Mouse (Mus musculus): ENCODE data around the gene Pgm3. TPM values are rescaled to one million over a fixed set of nuclear protein-coding genes. Genes with fewer than 3 reads are reported as not detected.

Gene Pgm3
- total RNA-seq, 2 experiments from 2014 or later, result 18.1 to 18.8 TPM

GRCm38 (mm10) chr9:86570261-86570890 lies 1.3 kb downstream of the Pgm3 start:
- no peak for DNase-seq (ENCODE audit: low spot score in 2 of 2)

GRCm38 (mm10) chr9:86569314-86569910 lies 2.2 kb downstream of the Pgm3 start:
- no peak for DNase-seq (ENCODE audit: low spot score in 2 of 2)

- no peak for DNase-seq (ENCODE audit: low spot score in 2 of 2)
These were observed 11.1 kb downstream of the Pgm3 start for GRCm38 (mm10) chr9:86560543-86560942.

DNA sequence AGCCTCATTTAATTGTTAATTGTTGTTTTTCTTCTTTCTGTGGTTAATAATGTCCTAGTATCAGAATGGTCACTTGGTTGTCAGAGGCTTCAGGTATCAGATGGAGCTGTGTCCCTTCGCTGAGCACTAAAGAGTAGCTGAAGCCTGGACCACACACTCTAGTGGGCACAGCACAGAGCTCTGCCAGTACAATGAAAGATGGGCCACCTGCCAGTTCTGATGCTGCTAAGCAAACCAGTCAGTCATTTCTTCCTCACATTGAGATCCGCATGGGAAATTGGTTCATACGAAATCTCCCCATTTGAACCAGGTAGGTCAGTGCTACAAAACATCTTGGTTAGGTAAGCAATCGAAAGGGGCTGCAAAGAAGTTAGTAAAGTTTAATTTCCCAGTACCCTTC lies 17.0 kb downstream of the Pgm3 start:
- no peak for DNase-seq (ENCODE audit: low spot score in 2 of 2)

DNA sequence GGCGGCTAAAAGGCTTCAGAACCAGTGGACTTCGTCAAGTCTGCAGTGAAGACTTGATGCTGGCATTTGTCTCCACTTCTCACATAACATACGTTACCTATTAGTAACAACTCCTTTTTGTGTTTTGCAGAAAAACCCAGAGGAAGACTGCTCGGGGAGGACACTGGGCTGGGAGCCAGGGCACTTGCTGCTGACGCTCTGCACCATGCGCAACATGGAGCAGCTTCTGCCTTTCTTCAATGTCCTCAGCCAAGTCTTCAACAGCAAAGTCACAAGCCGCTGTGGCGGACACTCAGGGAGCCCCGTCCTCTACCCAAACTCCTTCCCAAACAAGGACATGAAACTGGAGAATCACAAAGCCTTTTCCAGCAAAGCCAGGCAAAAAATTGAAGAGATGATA lies 17.8 kb downstream of the Pgm3 start:
- no peak for DNase-seq (ENCODE audit: low spot score in 2 of 2)

DNA sequence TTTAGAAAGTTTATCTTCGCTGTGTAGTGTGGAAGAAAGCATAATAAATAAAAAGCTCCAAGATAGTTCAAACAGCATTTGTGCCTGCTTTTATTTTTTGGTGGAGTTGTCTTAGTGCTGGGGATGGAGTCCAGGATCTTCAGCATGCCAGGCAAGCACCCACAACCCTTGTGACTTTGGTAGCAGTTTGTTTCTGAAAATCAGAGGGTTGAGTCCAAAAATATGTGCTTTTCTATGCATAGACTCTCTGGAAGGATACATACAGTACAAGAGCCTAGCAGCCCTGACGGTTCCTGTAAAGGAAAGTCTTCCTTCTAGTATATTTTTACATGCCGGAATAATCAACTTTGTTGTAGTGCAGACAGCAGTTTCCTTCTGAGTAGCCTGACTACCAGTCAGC lies 20.9 kb downstream of the Pgm3 start:
- no peak for DNase-seq (ENCODE audit: low spot score in 2 of 2)

DNA sequence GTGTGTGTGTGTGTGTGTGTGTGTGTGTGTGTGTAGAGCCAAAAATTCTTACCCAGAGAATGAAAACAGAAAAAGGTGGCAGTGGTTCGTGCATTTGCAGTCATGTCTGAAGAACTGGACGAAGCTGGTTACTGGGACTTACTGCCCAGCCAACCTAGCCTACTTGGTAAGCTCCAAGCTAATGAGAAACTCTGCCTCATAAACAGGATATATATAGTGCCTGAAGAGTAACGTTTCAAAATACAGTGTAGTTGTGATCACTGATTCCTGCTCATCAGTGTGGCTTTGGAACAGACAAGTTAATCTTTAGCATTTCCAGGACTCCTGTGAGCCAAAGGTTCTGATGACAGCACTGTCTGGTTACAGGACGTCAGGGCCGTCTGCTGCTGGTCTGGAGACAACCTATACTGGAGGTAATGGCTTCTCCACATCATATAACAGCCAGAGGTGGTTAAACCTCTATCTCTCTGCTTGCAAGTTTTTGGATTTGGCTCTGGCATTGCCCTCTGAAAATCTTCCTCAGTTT lies 21.9 kb downstream of the Pgm3 start:
- no peak for DNase-seq (ENCODE audit: low spot score in 2 of 2)

DNA sequence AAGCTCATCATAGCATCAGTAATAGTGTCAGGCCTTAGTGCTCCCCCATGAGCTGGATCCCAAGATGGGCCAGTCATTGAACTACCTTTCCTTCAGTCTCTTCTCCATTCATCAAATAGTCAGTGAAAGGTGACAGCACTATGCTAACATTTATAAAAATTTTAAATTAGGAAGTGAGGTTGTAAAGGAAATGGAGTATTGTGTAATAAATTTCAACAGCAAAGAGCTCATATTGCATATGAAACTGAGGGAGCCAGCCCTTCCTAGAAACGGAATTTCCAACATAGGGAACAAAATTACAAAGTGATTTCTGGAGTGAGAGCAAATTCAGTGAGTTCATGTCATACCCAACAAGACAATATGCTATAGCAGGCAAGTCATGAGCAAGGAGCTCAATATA lies 27.1 kb downstream of the Pgm3 start:
- DNase-seq (ENCODE audit: low spot score in 2 of 2), result no peak

GRCm38 (mm10) chr9:86543451-86543850 lies 28.2 kb downstream of the Pgm3 start:
- DNase-seq (ENCODE audit: low spot score in 2 of 2), result no peak

DNA sequence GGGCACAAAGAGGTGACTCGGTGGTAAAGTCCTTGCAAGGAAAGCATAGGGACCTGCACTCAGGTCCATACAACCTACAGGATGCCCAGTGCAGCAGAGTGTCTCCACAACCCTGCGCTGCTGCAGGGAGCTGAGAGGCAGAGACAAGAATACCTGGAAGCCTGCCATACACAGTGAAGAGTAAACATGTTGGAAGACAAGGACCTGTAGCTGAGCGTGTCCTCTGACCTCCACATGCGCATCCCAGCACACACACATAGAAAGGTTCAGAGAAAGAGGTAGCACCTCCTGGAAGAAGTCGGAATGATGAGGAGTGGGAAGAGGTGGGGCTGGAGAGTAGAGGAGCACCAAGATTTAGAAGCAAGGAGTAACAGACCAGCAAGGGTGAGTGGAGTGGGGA lies 37.6 kb downstream of the Pgm3 start:
- no peak for DNase-seq (ENCODE audit: low spot score in 2 of 2)

- no peak for DNase-seq (ENCODE audit: low spot score in 2 of 2)
These were observed 46.0 kb downstream of the Pgm3 start for GRCm38 (mm10) chr9:86525600-86525999.

GRCm38 (mm10) chr9:86522335-86522734 lies 49.3 kb downstream of the Pgm3 start:
- no peak for DNase-seq (ENCODE audit: low spot score in 2 of 2)

GRCm38 (mm10) chr9:86514798-86515197 lies 56.8 kb downstream of the Pgm3 start:
- DNase-seq (ENCODE audit: low spot score in 2 of 2), result no peak

- DNase-seq (ENCODE audit: low spot score in 2 of 2), result no peak
These were observed 57.3 kb downstream of the Pgm3 start for GRCm38 (mm10) chr9:86514390-86514789.

DNA sequence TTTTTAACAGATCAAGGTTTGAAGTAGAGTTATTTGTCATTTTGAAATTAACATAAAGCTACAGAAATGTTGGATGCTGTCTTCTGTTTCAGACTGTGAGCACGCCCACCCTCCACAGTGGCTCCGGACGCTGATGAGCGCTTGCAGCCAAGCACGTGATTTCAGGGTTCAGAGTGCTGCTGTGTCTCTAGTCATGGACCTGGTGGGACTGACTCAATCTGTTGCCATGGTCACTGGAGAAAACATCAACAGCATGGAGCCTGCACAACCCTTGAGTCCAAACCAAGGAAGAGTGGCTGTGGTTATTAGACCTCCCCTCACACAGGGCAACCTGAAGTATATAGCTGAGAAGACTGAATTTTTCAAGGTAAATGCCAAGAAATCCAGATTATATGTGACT lies 57.9 kb downstream of the Pgm3 start:
- no peak for DNase-seq (ENCODE audit: low spot score in 2 of 2)

GRCm38 (mm10) chr9:86507437-86507836 lies 64.2 kb downstream of the Pgm3 start:
- no peak for DNase-seq (ENCODE audit: low spot score in 2 of 2)

Other genes starting within 250 kb of the Pgm3 start
- gene Ube2cbp, start 106.9 kb downstream of the Pgm3 start, total RNA-seq (2021), result 1 to 10 TPM; 2.9 to 4.3 TPM
- gene Dop1a, start 104.7 kb downstream of the Pgm3 start, total RNA-seq (2021), result 10 to 100 TPM; 51.0 to 58.8 TPM
- 10 to 100 TPM; 32.3 to 35.7 TPM for gene Rwdd2a, start 149 bp upstream of the Pgm3 start, total RNA-seq (2021)
- gene Me1, start 124.1 kb upstream of the Pgm3 start, total RNA-seq (2021), result 10 to 100 TPM; 84.3 to 87.7 TPM
- gene Prss35, start 171.8 kb upstream of the Pgm3 start, total RNA-seq (2021), result 10 to 100 TPM; 13.3 TPM

Measured in layer of hippocampus, postnatal 14 days (tissue).